Mouse (Mus musculus): ENCODE results near the gene Rfc3.
"Not testable (repeated sequence)": the region's sequence is repeated elsewhere in the genome, so short reads cannot be mapped to it uniquely, and the experiment has no call there.

Rfc3 gene

DNA sequence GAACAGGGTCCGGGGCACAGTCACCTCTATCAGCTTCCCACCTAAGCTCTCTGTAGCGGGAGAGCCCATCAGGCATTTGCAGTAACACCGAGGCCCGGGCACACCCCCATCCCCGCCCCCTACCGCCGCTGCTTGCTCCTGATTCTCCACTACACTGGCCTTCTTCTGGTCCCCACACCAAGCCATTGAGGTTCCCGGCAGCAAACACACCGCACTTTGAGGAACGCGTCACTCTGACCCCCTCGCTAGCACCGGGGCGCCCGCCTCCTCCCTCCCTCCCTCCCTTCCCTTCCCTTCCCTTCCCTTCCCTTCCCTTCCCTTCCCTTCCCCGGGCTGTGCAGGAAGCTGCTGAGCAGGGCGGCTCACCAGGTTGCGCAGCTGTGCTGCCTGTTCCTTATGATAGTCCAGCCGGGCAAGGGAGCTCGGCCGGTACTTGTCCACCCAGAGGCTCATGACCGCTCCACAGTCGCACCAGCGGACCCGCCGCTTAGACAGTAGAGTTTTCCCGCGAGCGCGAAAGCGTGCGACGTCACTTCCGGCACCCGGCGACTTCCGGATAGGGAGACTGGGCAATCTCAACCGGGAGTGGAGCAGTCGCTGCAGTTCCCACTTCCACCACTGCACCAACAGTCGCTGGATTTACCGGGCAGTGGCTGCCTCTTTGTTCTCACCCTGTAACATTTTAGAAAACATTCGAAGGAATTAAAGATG is at the start of gene Rfc3:
Rfc3 (minus strand) TSS at position 543 of the 711 bp plus-strand sequence.
- DNase-seq (ENCODE audit: low spot score) = peak; percentile 85

GRCm38 (mm10) chr5:151693636-151694035 is 42.6 kb upstream of the Rfc3 start:
- DNase-seq (ENCODE audit: low spot score) = not testable (repeated sequence)

- peak; percentile 31 for DNase-seq (ENCODE audit: low spot score)
These were observed 35.8 kb upstream of the Rfc3 start for GRCm38 (mm10) chr5:151686606-151687525.

- DNase-seq (ENCODE audit: low spot score) = no peak
These were observed 11.2 kb upstream of the Rfc3 start for GRCm38 (mm10) chr5:151662207-151662606.

- DNase-seq (ENCODE audit: low spot score) = no peak
These were observed 356 bp upstream of the Rfc3 start for GRCm38 (mm10) chr5:151651411-151651784.

GRCm38 (mm10) chr5:151644845-151645244 is 6.2 kb downstream of the Rfc3 start:
- DNase-seq (ENCODE audit: low spot score) = no peak

DNA sequence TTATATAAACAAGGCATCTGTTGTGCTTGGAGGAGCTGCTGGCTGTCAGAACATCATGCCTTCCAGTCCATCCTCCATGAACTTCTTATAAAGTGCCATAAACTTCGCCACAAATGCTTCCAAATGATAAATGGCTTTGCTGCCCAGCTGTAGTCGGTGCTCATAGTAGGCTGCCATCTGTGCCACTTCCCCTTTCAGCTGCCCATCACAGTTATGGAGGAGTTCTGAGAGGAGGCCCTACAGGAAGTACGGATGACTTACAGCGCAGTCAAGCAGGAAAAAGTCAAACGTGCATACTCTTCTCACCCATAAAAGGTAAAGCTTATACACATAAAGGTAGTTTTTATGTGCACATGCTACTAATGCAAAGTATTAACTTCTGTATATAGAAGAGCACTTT is 8.2 kb downstream of the Rfc3 start:
- DNase-seq (ENCODE audit: low spot score) = no peak

- DNase-seq (ENCODE audit: low spot score) = no peak
These were observed 8.9 kb downstream of the Rfc3 start for GRCm38 (mm10) chr5:151642102-151642501.

DNA sequence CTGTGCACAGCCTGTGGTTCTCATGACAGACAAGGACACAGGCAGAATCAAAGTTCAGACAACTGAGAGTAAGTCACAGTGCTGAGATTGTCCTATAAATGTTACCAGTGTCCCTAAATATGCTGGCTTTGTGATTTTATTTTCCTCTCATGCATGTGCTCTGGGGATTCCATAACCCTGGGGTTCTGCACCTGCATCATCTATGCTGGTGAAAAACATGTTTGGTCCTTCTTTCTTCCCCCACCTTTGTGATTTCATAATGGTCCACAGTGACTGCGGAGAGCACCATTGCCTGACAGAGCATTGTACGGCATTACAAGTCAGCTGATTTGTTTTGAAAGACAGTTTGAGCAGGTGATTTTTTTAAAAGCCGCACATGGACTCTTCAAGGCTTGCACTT is 45.1 kb downstream of the Rfc3 start, which contains the start of gene Vmn2r18:
Vmn2r18 (minus strand) TSS at position 101 of the 400 bp plus-strand sequence.
- no peak for DNase-seq (ENCODE audit: low spot score)

- no peak for DNase-seq (ENCODE audit: low spot score)
These were observed 49.3 kb downstream of the Rfc3 start for GRCm38 (mm10) chr5:151601696-151602095.

Measured in urinary bladder, postnatal 10 days (tissue).